Mouse (Mus musculus) cortical plate, adult 2 months (tissue): ENCODE results near the gene Vwce. TPM values are rescaled to one million over a fixed set of nuclear protein-coding genes. Genes with fewer than 3 reads are reported as not detected.

ENCODE experiments used
- H3K27ac ChIP-seq: fragments of 200-500 bp; 2 replicates; pipeline ENCODE4 v1.5.1; 2012; ENCODE audit warnings: low read length, control low read depth, inconsistent platforms; ENCODE audit not compliant: insufficient read depth
- H3K4me1 ChIP-seq: fragments of 200-500 bp; 2 replicates; pipeline ENCODE4 v1.6.1; 2011; ENCODE audit warnings: low read length; ENCODE audit not compliant: control insufficient read depth, insufficient read depth
- H3K4me3 ChIP-seq: fragments of 200-500 bp; 2 replicates; pipeline ENCODE4 v1.5.1; 2011; ENCODE audit warnings: mild to moderate bottlenecking, low read length, control low read depth; ENCODE audit not compliant: insufficient read depth
- CTCF ChIP-seq: fragments of 200-500 bp; IDR thresholded peaks from 2 replicates; pipeline ENCODE4 v1.5.1; 2011; ENCODE audit warnings: mild to moderate bottlenecking, control low read depth, low read length; ENCODE audit not compliant: insufficient read depth; ENCODE audit errors: extremely low read depth
- POLR2A ChIP-seq: fragments of 200-500 bp; IDR thresholded peaks from 2 replicates; pipeline ENCODE4 v1.6.1; 2011; ENCODE audit warnings: mild to moderate bottlenecking, low read length, control low read depth; ENCODE audit not compliant: insufficient read depth; ENCODE audit errors: extremely low read depth
- polyA plus RNA-seq: library from polyadenylated mRNA; depleted of rRNA; stranded (reverse); fragments of >200 nt; gene quantifications from 2 replicates; pipeline ENCODE4 v1.2.3, GENCODE M21; 2012

Gene Vwce
- polyA plus RNA-seq, 1 experiment: 0.81 TPM

DNA sequence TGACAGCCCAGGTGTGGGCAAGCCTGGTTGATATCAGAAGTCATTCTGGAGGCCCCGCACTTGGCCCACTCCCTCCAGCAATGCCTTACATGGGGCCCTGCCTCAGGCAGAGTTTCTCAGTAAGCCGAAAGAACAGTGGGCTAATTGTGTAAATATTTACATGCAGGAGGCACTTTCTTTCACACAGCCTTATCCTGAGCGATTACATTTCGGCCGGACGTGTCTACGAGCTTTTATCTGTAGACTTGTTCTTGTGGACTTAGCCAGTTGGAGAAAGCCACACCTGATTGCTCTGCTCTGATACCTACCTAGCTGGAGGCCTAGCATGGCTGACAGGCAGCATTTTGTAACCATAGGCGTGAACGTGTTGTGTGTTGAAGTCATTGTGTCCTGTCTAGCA is 65.8 kb downstream of the Vwce start:
- TF ChIP-seq POLR2A (no peak), CTCF (no peak)
- Histone ChIP-seq H3K27ac (no peak overlapping the region), H3K4me1 (peaks cover 14% of the 10 kb centered on the region), H3K4me3 (no peak overlapping the region)

DNA sequence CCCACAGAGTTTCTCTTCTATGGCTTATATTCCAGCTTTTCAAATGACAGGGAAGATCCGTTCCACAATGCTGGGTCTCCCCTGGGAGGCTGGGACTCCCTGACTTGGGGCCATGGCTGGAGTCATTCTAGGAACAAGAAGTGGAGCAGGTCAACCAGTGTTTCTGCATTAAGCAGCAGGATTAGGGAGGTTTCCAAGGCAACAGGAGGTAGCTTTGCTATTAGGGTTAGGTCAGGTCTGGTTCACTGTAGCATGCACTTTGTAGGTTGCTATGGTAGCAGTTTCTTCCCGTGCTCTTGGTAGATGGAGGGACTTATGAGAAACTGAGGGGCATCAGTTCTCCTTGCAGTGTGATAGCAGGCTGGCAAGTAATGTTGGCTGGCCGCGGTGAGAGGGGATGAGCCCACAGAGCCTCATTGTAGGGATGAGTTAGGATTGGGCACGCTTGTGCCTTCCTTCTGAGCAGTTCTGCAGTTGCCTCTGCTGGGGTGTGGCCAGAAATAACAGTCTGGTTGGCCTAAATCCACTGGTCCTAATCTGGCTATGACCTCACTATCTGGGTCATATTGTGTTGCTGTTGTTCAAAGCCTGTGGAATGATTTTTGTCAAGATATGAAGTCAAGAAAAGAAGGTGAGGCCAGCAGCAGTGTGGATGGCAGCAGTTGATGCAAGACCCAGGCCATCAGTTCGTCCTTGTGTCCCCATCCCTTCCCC is 67.2 kb downstream of the Vwce start:
- TF ChIP-seq POLR2A (no peak), CTCF (no peak)
- H3K27ac ChIP-seq: no peak overlapping the region
- peaks cover 11% of the 10 kb centered on the region for H3K4me1 ChIP-seq
- no peak overlapping the region for H3K4me3 ChIP-seq

DNA sequence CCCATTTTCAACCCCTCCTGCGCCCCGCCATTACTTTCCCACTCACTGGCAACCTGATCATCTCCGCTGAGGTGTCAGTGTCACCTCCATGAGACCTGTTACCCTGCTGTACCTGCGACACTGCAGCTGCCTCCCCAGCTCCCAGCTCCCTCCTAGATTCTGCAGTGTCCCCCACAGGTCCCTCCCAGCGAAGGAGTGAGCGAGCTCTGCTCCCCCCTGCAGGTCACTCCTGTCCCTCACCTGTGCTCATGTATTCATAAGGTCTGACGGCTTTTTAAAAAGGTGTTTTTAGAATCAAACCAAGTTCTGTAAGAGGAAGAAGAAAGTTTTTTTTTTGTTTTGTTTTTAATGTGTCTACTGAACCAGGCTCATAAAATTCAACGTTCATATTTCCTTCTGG is 68.1 kb downstream of the Vwce start:
- TF ChIP-seq CTCF: no peak
- Histone ChIP-seq H3K4me1 (peaks cover 9% of the 10 kb centered on the region), H3K27ac (no peak overlapping the region), H3K4me3 (no peak overlapping the region)

DNA sequence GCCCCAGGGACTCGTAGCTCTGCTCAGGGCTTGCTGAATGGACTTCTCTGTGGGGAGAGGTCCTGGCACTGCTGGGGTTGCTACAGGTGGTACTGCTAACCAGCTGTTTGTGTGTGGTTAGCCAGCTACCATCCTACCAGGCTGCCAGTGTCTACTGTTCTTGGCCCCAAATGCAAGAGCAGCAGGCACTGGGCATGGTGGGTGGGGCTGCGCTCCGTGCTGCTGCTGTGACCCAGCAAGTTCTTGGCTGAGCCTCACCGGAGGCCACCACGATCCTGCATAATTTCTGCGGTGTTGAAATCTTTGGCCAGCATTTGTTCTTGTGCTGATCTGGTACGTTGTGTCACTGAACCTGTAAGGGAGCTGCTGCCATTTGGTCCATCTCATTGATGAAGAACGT is 69.5 kb downstream of the Vwce start:
- TF ChIP-seq POLR2A (no peak), CTCF (no peak)
- Histone ChIP-seq H3K27ac (no peak overlapping the region), H3K4me1 (peaks cover 6% of the 10 kb centered on the region), H3K4me3 (no peak overlapping the region)

DNA sequence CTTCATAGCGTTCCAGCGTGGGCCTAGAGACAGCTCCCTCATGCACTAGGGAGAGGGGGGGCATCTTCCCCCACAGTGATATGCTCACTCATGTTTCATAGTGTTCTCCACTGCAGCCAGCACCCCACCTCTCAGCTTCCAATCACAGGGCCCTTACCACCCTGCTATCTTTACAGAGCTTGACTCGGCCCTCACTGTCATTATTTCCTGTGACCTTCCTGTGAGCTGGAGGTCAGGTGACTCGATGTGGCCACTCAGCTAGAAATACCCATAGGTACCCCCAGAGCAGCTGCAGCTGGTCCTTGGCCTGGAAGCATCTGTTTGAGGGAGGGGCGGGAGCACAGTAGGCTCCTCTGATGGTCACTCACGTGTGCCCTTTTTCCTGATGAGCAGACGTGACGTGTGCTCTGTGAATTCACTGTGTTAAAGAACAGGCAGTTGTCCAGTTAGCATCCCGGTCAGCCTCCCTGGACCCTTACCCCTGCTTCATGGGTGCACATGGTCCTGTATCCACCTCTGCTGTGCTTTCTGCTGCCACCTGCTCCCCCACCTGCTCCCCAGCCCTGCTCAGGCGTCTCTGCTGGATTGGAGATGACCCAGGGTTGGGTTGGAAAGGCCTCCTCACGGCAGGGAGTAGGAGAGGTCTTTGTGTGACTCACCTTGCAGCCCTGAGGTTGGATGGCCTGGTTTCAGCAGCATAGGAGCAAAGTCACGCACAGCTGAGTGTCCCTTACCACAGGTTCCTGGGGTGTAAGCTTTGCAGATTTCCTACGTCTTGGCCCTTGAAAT is 73.3 kb downstream of the Vwce start:
- TF ChIP-seq CTCF (no peak), POLR2A (no peak)
- no peak overlapping the region for H3K4me3 ChIP-seq
- no peak overlapping the region for H3K27ac ChIP-seq
- peaks cover 4% of the 10 kb centered on the region; the same call in 1 of the 2 replicates for H3K4me1 ChIP-seq

DNA sequence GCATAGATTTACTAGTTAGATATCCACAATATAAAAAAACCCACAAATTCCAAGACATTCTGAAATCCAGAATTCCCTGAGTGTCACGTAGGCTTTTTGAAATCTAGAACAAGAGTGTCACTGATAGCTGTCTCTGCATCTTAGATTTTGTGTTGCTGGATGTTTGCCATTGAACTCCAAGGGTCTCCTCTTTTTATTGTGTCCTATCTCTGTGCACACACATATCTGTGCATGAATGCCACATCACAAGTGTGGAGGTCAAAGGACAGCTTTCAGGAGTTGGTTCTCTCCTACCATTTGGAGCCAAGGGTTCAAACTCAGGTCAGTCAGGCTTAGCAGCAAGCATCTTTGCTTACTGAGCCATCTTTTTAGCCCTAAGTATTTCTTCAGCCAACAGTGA is 73.9 kb downstream of the Vwce start:
- TF ChIP-seq CTCF (no peak), POLR2A (no peak)
- H3K4me3 ChIP-seq: no peak overlapping the region
- no peak overlapping the region for H3K27ac ChIP-seq
- H3K4me1 ChIP-seq: peaks cover 4% of the 10 kb centered on the region; the same call in 1 of the 2 replicates

DNA sequence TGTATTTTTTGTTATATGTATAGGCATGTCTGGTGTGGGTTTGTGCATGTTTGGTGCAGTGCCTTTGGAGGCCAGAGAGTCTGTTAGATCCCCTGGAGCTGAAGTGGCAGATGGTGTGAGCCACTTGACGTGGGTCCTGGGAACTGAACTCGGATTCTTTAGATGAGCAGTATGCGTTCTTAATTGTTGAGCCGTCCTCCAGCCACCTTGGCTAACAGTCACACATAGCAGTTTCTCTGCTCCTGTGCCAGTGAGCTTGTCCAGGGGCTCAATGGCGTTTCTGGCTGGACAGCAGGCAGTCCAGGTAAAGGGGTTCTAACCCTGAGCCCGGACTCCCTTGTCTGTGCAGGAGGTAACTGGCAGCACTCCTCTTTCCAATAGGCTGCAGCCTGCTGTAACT is 74.9 kb downstream of the Vwce start:
- TF ChIP-seq CTCF (no peak), POLR2A (no peak)
- H3K27ac ChIP-seq: no peak overlapping the region
- no peak overlapping the region for H3K4me3 ChIP-seq
- H3K4me1 ChIP-seq: peaks cover 4% of the 10 kb centered on the region; the same call in 1 of the 2 replicates

DNA sequence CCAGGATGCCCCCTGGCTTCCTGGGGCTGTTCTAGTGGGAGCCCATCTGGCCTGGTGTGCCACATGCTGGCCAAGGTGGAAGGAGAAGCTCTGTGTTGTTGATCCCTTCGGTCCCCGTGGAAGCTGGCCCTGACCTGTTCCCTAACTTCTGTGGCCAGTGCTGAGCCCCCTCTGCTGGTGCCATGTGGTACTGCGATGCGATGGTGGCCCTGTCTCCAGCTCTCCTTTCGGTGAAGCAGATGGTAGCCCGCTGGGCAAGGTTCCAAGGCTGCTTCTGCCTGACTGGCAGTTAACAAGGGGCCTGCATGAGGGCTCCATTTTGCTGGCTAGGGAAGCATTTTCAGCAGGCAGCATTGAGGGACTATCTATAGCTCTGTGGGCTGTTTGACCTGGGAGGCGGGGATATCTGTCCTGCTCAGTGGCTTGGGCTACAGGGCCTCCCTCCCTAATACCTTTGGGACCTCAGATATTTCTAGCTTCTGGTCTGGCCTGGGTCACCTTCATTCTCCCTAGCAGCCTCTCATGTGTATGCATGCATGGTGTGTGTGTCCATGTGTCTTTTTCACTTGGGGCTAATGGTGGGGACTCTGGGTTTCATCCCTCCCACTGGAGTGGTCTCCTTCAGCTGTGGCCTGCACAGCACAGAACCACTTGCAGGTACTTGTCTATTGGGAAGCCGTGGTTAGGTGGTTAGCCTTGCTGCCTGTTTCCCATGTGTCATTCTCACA is 75.5 kb downstream of the Vwce start:
- H3K4me3 ChIP-seq: no peak overlapping the region
- H3K27ac ChIP-seq: 0 out of 2 replicates have a peak overlapping the region, but pooled peaks have one; percentile 8
- TF ChIP-seq CTCF (peak; percentile 92), POLR2A (no peak)
- H3K4me1 ChIP-seq: peaks cover 4% of the 10 kb centered on the region; the same call in 1 of the 2 replicates

DNA sequence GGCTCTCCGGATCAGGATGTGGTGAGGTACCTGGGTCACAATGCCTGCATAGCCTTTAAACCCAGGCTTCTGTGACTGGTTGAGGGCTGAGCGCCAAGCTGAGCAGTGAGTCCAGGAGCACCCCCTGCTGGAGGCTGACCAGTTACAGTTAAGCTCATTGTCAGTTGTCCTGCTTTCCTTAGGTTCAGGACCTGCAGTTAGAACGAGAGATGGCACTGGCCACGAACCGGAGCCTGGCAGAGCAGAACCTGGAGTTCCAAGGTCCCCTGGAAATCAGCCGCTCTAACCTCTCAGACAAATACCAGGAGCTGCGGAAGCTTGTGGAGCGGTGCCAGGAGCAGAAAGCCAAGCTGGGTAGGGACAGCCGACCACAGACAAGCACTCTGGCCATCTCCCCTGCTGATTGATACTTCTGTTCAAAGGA is 76.1 kb downstream of the Vwce start:
- Histone ChIP-seq H3K27ac (0 out of 2 replicates have a peak overlapping the region, but pooled peaks have one; percentile 8), H3K4me3 (no peak overlapping the region), H3K4me1 (peaks cover 4% of the 10 kb centered on the region; the same call in 1 of the 2 replicates)
- TF ChIP-seq POLR2A (no peak), CTCF (peak; percentile 56)
